Mouse (Mus musculus) testis, adult 2 months (tissue): Measurements from ENCODE around the gene Mettl26.

Source experiments
- CTCF ChIP-seq: fragments of 200-500 bp; IDR thresholded peaks from 2 replicates; pipeline ENCODE4 v1.5.1; 2012; ENCODE audit warnings: low read depth, mild to moderate bottlenecking, inconsistent platforms, low read length, moderate library complexity; ENCODE audit not compliant: control insufficient read depth, insufficient read depth, insufficient replicate concordance
- POLR2A ChIP-seq: fragments of 200-500 bp; IDR thresholded peaks from 2 replicates; pipeline ENCODE4 v1.6.1; 2012; ENCODE audit warnings: low read depth, mild to moderate bottlenecking, inconsistent platforms, low read length, moderate library complexity; ENCODE audit not compliant: control insufficient read depth

- TF ChIP-seq POLR2A (no peak), CTCF (no peak)
Observed at GRCm38 (mm10) chr17:25866172-25866571, 8.7 kb upstream of the Mettl26 start.
